Mouse (Mus musculus) cerebellum, postnatal 36 days (tissue): ENCODE measurements around the gene Park7.
A peak's percentile ranks its signal among the peaks of the same experiment; 100 is the strongest.
"Not testable (repeated sequence)": the region's sequence is repeated elsewhere in the genome, so short reads cannot be mapped to it uniquely, and the experiment has no call there.

Experiments used
- DNase-seq, 2 experiments: peaks; one replicate each; pipeline ENCODE4 v3.0.0; 2021 to 2022; ENCODE audit warnings: mixed read lengths in 2 of 2

The Park7 gene

DNA sequence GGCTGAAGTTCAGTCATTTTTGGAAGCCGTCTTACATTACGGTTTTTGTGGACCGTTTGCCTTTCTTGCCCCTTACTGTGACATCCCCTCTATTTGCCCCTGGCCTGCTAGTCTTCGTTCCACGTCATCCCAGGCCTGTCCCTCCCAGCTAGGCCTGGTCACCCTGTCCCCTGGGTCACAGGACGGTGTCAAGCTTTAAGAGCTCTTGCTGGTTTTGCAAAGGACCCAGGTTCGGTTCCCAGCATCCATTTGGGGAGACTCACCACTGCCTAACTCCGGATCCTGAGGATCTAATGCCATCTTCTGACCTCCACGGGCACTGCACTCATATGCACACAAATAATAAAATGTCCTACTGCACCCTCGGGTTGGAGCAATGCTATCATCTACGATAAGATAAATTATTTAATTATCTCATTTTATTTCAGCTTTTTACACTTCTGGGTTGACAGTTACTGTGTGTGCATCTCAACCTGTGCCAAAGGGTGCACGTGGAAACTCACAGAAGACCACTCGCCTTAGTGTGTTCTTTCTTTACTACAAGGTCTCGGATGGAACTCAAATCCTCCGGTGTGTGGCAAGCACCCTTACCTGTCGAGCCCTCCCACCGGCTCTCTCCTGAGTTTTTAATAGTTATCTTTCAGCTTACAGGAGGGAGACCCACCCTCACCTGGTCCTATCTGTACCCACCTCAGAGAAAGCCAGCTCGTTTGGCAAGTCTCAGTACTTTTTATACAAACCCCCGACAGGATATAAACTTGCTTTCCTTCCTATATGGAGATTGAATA is 3.9 kb downstream of the Park7 start:
- DNase-seq = peak in 1 of 2 experiments; percentile 26

- peak; percentile 99 to 100 for DNase-seq
These were observed 4.6 kb downstream of the Park7 start for GRCm38 (mm10) chr4:150909451-150910156.

DNA sequence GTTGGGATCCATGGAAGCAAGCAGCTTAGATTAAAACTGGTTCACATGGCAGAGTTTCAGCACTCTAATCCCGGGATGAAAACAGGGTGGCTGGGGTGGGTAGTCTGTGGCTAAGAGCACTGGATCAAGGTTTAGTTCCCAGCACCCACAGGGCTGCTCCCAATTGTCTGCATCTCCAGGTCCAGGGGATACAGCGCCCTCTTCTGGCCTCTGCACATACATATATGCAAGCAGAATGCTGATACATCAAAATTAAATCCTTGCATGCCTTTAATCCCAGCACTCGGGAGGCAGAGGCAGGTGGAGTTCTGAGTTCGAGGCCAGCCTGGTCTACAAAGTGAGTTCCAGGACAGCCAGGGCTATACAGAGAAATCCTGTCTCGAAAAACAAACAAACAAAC is 5.7 kb downstream of the Park7 start:
- DNase-seq = peak in 1 of 2 experiments; percentile 27

- no peak for DNase-seq
These were observed 7.1 kb downstream of the Park7 start for GRCm38 (mm10) chr4:150907099-150907498.

- DNase-seq = no peak
These were observed 11.0 kb downstream of the Park7 start for GRCm38 (mm10) chr4:150903091-150903742.

- no peak for DNase-seq
These were observed 12.2 kb downstream of the Park7 start for GRCm38 (mm10) chr4:150902062-150902461.

DNA sequence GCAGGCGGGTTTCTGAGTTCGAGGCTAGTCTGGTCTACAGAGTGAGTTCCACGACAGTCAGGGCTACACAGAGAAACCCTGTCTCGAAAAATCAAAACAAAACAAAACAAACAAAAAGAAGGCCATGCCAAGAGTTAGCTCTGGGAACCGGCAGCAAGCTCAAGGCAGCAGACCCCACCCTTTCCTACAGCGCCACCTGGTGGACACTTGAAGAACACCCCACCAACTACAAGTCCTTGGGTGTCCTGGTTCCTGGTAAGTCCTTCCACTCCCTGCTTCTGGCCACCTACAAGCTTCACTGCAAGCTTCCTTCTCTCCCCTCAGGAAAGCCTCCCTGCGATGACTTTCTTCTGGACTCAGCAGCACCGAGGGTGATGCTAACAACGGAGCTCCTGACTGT is 12.6 kb downstream of the Park7 start:
- peak; percentile 66 to 73 for DNase-seq

GRCm38 (mm10) chr4:150900486-150900885 is 13.8 kb downstream of the Park7 start:
- DNase-seq = no peak

GRCm38 (mm10) chr4:150898716-150899365 is 15.4 kb downstream of the Park7 start:
- DNase-seq = peak; percentile 55 to 58

DNA sequence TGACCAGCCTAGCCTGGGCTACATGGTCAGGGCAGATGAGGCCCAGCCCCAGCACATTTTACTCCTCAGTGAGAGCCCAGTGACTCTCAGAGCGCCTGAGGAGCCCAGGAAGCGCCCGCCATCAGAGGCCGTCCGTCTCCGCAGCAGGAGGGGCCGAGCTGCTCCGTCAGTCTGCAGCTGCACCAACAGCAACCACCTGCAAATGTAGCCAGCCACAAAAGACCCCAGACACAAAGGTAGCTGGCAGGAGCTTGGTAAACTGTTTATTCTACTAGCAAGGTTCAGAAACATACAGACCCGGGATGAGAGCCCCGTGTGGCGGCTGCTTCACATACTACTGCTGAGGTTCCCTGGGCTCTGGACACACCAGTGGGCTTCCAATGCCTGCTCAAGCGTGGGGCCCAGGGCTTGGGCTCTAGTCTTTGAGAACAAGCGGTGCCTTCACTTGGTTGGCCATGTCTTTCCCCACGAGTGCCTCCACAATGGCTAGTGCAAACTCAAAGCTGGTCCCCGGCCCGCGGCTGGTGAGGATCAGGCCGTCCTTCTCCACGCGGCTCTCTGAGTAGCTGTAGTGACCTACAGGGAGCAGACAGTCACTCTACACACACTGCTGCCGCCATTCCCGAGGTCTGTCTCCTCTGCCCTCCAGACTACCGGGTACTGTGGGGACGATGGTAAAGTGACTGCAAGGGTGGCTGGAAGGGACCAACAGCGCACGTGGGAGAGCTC is 17.2 kb downstream of the Park7 start:
- DNase-seq = no peak

GRCm38 (mm10) chr4:150894718-150895501 is 19.3 kb downstream of the Park7 start:
- DNase-seq = no peak

- no peak for DNase-seq
These were observed 22.9 kb downstream of the Park7 start for GRCm38 (mm10) chr4:150891308-150891707.

DNA sequence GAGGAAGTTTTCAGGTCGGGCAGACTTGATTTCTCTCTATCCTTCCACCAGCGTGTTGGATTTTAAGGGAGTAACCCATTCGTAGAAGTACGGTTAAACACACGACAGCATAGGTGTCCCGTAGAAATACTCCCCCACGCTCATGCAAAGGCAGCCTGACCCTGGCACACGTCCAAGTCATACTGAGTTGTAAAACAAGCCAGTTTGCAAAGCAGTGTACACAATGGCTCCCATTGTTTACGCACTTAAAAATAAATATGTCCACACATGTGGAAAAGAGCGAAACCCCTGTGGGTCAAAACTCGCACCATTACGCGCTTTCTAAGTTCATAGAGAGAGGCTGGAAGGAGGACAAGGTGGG is 24.3 kb downstream of the Park7 start:
- DNase-seq = no peak

GRCm38 (mm10) chr4:150889273-150889954 is 24.8 kb downstream of the Park7 start:
- no peak for DNase-seq

- DNase-seq = no peak
These were observed 25.7 kb downstream of the Park7 start for GRCm38 (mm10) chr4:150888492-150888891.

- DNase-seq = no peak
These were observed 26.3 kb downstream of the Park7 start for GRCm38 (mm10) chr4:150887903-150888302.

- no peak for DNase-seq
These were observed 31.6 kb downstream of the Park7 start for GRCm38 (mm10) chr4:150882632-150883031.

GRCm38 (mm10) chr4:150880364-150880763 is 33.9 kb downstream of the Park7 start:
- no peak for DNase-seq

DNA sequence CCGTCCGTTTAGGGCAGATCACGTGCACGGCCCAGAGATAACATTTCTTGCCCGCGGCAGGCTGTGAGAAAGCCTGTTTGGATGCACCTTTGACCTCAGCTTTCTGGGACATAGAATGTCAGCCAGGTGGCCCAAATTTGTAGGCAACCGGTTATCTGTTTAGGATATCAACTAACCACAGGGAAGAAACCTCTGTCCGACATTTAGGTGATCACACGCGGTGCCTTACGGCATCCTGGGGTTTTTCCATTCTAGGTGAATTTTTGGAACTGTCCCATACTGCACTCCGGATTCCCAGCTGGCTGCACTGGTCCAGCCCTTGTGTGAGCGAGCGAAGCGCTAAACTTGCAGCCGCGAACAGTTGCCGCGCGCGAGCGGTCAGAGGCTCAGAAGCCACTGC is 34.6 kb downstream of the Park7 start:
- DNase-seq = no peak

GRCm38 (mm10) chr4:150875393-150875792 is 38.8 kb downstream of the Park7 start:
- no peak for DNase-seq

DNA sequence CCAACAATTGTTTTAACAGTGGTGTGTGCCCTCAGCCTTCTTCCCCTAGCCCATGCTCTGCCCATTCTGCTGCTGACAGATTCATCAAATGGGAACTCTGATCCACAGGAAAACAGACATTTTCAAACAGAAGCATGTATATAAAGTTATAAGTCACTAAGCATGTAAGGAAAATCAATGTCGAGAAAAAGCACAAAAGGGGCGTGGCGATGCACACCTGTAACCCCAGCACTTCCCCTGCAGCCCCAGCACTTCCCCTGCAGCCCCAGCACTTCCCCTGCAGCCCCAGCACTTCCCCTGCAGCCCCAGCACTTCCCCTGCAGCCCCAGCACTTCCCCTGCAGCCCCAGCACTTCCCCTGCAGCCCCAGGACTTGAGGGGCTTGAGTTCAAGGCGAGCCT is 39.8 kb downstream of the Park7 start:
- DNase-seq = not testable (repeated sequence)
